Mouse (Mus musculus): ENCODE measurements at regions not wholly inside any gene's neighbourhood (a gene's known extent, or its start where the extent isn't known, plus 50 kb on each side); places are given as distances from the start of the nearest gene placed in this dataset.

GRCm38 (mm10) chr14:76615182-76615581, 58.5 kb upstream of the Serp2 start:
- H3K4me1 ChIP-seq (replicated peaks) = peaks cover 17% of the 10 kb centered on the region
- ATAC-seq (ENCODE audit: insufficient number of reproducible peaks, insufficient read depth, low FRiP score, low TSS enrichment, low read depth) = no peak
- no peak overlapping the region for H3K27ac ChIP-seq
- H3K9ac ChIP-seq (replicated peaks) = no peak overlapping the region
- no peak overlapping the region for H3K4me2 ChIP-seq
- WGBS = 75% methylated on average over 11 of the region's 11 CpGs
- H3K9me3 ChIP-seq = no peaks in the 10 kb centered on the region
- H3K27me3 ChIP-seq = no peaks in the 10 kb centered on the region
- no peak overlapping the region for H3K4me3 ChIP-seq (replicated peaks)
- H3K36me3 ChIP-seq = no peaks in the 10 kb centered on the region

DNA sequence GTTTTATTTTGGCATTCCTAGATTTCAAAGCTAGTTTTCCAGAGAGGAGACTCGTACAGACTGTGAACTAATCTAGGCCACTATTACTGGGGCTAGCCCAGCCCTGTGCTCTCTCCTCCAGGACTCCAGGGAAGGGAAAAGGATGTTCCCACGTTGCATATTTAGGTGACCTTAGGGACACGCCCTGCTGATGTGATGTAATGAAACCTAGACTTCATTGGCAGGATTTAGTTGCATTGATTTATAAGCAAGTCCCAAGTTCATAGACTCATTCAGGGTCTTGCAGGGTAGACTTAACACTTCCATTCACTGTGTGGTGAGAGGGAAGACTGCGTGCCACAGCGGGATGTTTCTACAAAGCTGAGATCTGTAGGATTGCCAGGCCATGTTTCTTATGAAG, 58.0 kb upstream of the Serp2 start:
- 83% methylated on average over 5 of the region's 5 CpGs for WGBS
- Histone ChIP-seq H3K27ac (no peak overlapping the region), H3K4me2 (no peak overlapping the region), H3K4me1 (replicated peaks) (peaks cover 17% of the 10 kb centered on the region), H3K9ac (replicated peaks) (no peak overlapping the region), H3K4me3 (replicated peaks) (no peak overlapping the region), H3K36me3 (no peaks in the 10 kb centered on the region), H3K27me3 (no peaks in the 10 kb centered on the region), H3K9me3 (no peaks in the 10 kb centered on the region)
- no peak for ATAC-seq (ENCODE audit: insufficient number of reproducible peaks, insufficient read depth, low FRiP score, low TSS enrichment, low read depth)

GRCm38 (mm10) chr14:76613604-76614003, 56.9 kb upstream of the Serp2 start:
- Histone ChIP-seq H3K27ac (no peak overlapping the region), H3K9ac (replicated peaks) (no peak overlapping the region), H3K9me3 (no peaks in the 10 kb centered on the region), H3K4me3 (replicated peaks) (no peak overlapping the region), H3K27me3 (no peaks in the 10 kb centered on the region), H3K4me2 (no peak overlapping the region), H3K36me3 (no peaks in the 10 kb centered on the region), H3K4me1 (replicated peaks) (peaks cover 10% of the 10 kb centered on the region)
- 90% methylated on average over 6 of the region's 6 CpGs for WGBS
- no peak for ATAC-seq (ENCODE audit: insufficient number of reproducible peaks, insufficient read depth, low FRiP score, low TSS enrichment, low read depth)

DNA sequence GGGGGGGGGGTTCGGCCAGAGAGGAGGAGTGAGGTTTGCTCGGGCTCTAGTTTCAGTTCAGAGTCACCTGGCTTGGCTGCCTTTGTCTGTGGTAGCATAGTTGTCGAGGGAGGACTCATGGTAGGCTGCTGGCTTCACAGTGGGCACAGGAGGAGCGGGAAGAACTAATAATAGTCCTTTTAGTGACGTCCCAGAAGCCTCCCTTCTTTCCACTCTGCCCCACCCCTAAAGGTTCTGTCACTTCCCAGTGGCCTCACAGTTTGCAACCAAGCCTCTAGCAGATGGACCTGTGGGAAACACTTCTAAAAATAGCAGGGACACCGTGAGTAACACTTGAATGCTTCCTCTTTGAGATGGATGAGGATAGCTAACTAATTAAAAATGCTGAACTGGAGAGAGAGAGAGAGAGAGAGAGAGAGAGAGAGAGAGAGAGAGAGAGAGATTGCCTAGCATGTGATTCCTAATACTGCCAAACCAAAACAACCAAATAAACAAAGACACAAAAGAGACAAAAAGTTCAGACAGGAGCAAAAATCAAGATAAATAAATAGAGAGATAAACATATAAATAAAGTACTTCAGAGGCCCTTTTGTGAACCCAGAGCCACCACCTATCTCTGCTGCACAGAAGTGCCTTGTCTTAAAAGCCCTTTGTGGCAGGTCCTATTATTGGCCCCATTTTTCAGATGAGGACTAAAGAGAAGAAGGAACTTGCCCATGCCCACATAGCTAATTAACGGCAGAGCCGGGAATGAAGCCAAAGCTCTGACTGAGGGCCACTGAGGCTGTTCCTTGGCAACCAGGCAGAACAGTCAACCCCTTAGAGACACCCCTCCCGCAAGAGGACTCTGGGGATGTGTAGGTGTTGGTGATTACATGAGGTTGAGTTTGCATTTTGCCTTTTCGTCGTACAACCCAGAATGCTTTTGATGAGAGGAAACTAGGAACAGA, 54.0 kb upstream of the Serp2 start:
- peaks cover 10% of the 10 kb centered on the region for H3K4me1 ChIP-seq (replicated peaks)
- H3K4me2 ChIP-seq = no peak overlapping the region
- no peak overlapping the region for H3K27ac ChIP-seq
- no peaks in the 10 kb centered on the region for H3K9me3 ChIP-seq
- no peaks in the 10 kb centered on the region for H3K27me3 ChIP-seq
- WGBS = 56% methylated on average over 11 of the region's 11 CpGs
- ATAC-seq (ENCODE audit: insufficient number of reproducible peaks, insufficient read depth, low FRiP score, low TSS enrichment, low read depth) = no peak; the same call in 1 of the 2 replicates
- H3K4me3 ChIP-seq (replicated peaks) = no peak overlapping the region
- no peaks in the 10 kb centered on the region for H3K36me3 ChIP-seq
- H3K9ac ChIP-seq (replicated peaks) = no peak overlapping the region
